Mouse (Mus musculus) ES-Bruce4 (cell line): ENCODE measurements around the gene Vmn1r65. TPM values are rescaled to one million over a fixed set of nuclear protein-coding genes. Genes with fewer than 3 reads are reported as not detected.
"Not testable (repeated sequence)": the region's sequence is repeated elsewhere in the genome, so short reads cannot be mapped to it uniquely, and the experiment has no call there.

Experiments used
- H3K27ac ChIP-seq: 2 replicates; pipeline ENCODE4 v1.5.1; 2012; ENCODE audit warnings: low read length, inconsistent platforms; ENCODE audit not compliant: insufficient read depth
- H3K27me3 ChIP-seq: 2 replicates; pipeline ENCODE4 v1.6.1; 2012; ENCODE audit warnings: mild to moderate bottlenecking, low read length, inconsistent platforms; ENCODE audit not compliant: control insufficient read depth, poor library complexity, insufficient read depth, severe bottlenecking
- H3K36me3 ChIP-seq: 2 replicates; pipeline ENCODE4 v1.6.1; 2012; ENCODE audit warnings: inconsistent platforms, mild to moderate bottlenecking, low read length, moderate library complexity; ENCODE audit not compliant: control insufficient read depth, poor library complexity, insufficient read depth, severe bottlenecking
- H3K4me1 ChIP-seq: one replicate; pipeline ENCODE4 v1.8.1; 2011; ENCODE audit warnings: low read length; ENCODE audit not compliant: control insufficient read depth, insufficient read depth
- H3K4me3 ChIP-seq: 2 replicates; pipeline ENCODE4 v1.5.1; 2011; ENCODE audit warnings: low read depth, mild to moderate bottlenecking, low read length
- H3K9ac ChIP-seq: 2 replicates; pipeline ENCODE4 v1.6.1; 2012; ENCODE audit warnings: low read depth, mild to moderate bottlenecking, inconsistent platforms; ENCODE audit not compliant: poor library complexity, severe bottlenecking
- H3K9me3 ChIP-seq: replicated peaks from 2 replicates; pipeline ENCODE4 v1.6.1; 2012; ENCODE audit warnings: mild to moderate bottlenecking, low read length, inconsistent platforms; ENCODE audit not compliant: control insufficient read depth, poor library complexity, insufficient read depth, severe bottlenecking
- CTCF ChIP-seq: IDR thresholded peaks from one replicate; pipeline ENCODE4 v1.8.1; 2011; ENCODE audit warnings: low read depth, low read length
- EP300 ChIP-seq: IDR thresholded peaks from 2 replicates; pipeline ENCODE4 v1.6.1; 2011; ENCODE audit warnings: low read depth, low read length; ENCODE audit not compliant: insufficient read depth
- POLR2A ChIP-seq: IDR thresholded peaks from one replicate; pipeline ENCODE4 v1.8.1; 2011; ENCODE audit warnings: low read length; ENCODE audit not compliant: insufficient read depth
- polyA plus RNA-seq: library from polyadenylated mRNA; stranded (reverse); fragments of >200 nt; gene quantifications from 2 replicates; pipeline ENCODE4 v1.2.4, GENCODE M21; 2011; ENCODE audit warnings: low read depth; ENCODE audit not compliant: missing spikeins, insufficient read depth, insufficient read length

Gene Vmn1r65
- polyA plus RNA-seq = not detected in 2 replicates

GRCm38 (mm10) chr7:6010910-6011309 is at the start of gene Vmn1r65:
TSS of gene Vmn1r65 (minus strand) at chr7:6011010.
- H3K36me3 ChIP-seq = no peaks in the 10 kb centered on the region
- TF ChIP-seq CTCF = no peak
- no peak for TF ChIP-seq EP300
- TF ChIP-seq POLR2A = no peak
- H3K9me3 ChIP-seq = peaks cover 7% of the 10 kb centered on the region; the same call in 1 of the 2 replicates
- H3K4me3 ChIP-seq = no peak within 1 kb of the TSS
- H3K9ac ChIP-seq = no peak within 1 kb of the TSS
- H3K27ac ChIP-seq = no peak within 1 kb of the TSS
- no peaks in the 10 kb centered on the region for H3K4me1 ChIP-seq
- H3K27me3 ChIP-seq = no peaks in the 10 kb centered on the region

GRCm38 (mm10) chr7:6044861-6045260 is 34.1 kb upstream of the Vmn1r65 start, which contains the start of gene Nlrp4c:
TSS of gene Nlrp4c (plus strand) at chr7:6045161.
- no peak within 1 kb of the TSS for H3K9ac ChIP-seq
- TF ChIP-seq CTCF (no peak), POLR2A (no peak), EP300 (no peak)
- no peak within 1 kb of the TSS for H3K4me3 ChIP-seq
- no peaks in the 10 kb centered on the region for H3K9me3 ChIP-seq
- no peaks in the 10 kb centered on the region for H3K4me1 ChIP-seq
- H3K27ac ChIP-seq = no peak within 1 kb of the TSS
- no peaks in the 10 kb centered on the region for H3K36me3 ChIP-seq
- H3K27me3 ChIP-seq = no peaks in the 10 kb centered on the region

- H3K4me1 ChIP-seq, H3K27me3 ChIP-seq, H3K4me3 ChIP-seq, H3K36me3 ChIP-seq, H3K27ac ChIP-seq, H3K9ac ChIP-seq: not testable (repeated sequence)
- peaks cover 23% of the 10 kb centered on the region for H3K9me3 ChIP-seq
These were observed 28.4 kb downstream of the Vmn1r65 start for GRCm38 (mm10) chr7:5982426-5982825.

GRCm38 (mm10) chr7:5972546-5972945 is 38.3 kb downstream of the Vmn1r65 start:
- H3K27me3 ChIP-seq, H3K9me3 ChIP-seq, H3K4me3 ChIP-seq: not testable (repeated sequence)

More at GRCm38 (mm10) chr7:5972546-5972945, 38.3 kb downstream of the Vmn1r65 start:
- not testable (repeated sequence) for H3K36me3 ChIP-seq, H3K9ac ChIP-seq, H3K27ac ChIP-seq, H3K4me1 ChIP-seq

Other genes starting within 250 kb of the Vmn1r65 start
- gene Vmn1r63, start 205.6 kb downstream of the Vmn1r65 start, polyA plus RNA-seq = not detected in 2 replicates
- not detected in 2 replicates for gene Vmn1r64, start 126.5 kb downstream of the Vmn1r65 start, polyA plus RNA-seq
- 1.2 TPM in 1 of 2 replicates, not detected in the other for gene Nlrp4c, start 34.2 kb upstream of the Vmn1r65 start, polyA plus RNA-seq
- 24.1 and 30.9 TPM in 2 replicates for gene Zfp787, start 145.0 kb upstream of the Vmn1r65 start, polyA plus RNA-seq
- 33.7 and 41.1 TPM in 2 replicates for gene Zfp444, start 161.2 kb upstream of the Vmn1r65 start, polyA plus RNA-seq
- not detected in 2 replicates for gene Galp, start 186.1 kb upstream of the Vmn1r65 start, polyA plus RNA-seq
- 0.33 and 0.40 TPM in 2 replicates for gene Zscan5b, start 211.3 kb upstream of the Vmn1r65 start, polyA plus RNA-seq
- gene Epp13, start 241.7 kb upstream of the Vmn1r65 start, polyA plus RNA-seq = 40.1 and 42.4 TPM in 2 replicates